Mouse (Mus musculus): Measurements from ENCODE around the gene Atp6v0c. TPM values are rescaled to one million over a fixed set of nuclear protein-coding genes. Genes with fewer than 3 reads are reported as not detected.
"Not testable (repeated sequence)": the region's sequence is repeated elsewhere in the genome, so short reads cannot be mapped to it uniquely, and the experiment has no call there.

The Atp6v0c gene
- polyA plus RNA-seq, 1 experiment from 2014 or later, result 499 TPM

DNA sequence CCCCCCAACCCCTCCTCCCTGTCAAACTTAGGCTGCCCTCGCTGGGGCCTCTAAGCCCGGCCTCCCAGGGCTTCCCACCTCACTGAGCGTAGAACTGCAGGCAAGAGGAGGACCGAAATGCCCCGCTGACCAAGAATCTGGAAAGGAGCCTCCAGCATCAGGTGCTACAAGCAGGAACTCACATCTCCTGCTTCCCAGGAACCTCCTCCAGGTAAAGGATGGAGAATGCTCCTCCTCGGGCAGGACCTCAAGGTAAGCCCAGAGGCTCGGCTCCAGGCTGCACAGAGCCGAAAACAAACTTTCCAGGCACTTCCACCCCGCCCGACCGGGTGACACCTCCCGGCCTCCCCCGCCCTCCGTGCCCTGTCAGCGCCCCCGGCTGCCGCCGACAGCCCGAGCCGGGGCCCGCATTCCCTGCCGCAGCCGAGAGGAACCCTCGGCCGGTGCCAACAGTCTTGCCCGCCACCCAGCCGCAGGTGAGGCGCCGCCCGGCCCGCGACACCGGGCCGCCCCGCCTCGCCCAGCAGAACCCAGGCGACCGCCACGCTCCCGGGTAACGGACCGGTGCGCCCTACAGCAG, 28.6 kb downstream of the Atp6v0c start:
- H3K4me2 ChIP-seq, result peak overlapping the region; percentile 84
- no peaks in the 10 kb centered on the region for H3K27me3 ChIP-seq (replicated peaks; ENCODE audit: control insufficient read depth, insufficient read depth, low read length)
- peak overlapping the region; percentile 78 for H3K27ac ChIP-seq (ENCODE audit: low read depth, low read length)
- no peaks in the 10 kb centered on the region for H3K9me3 ChIP-seq (ENCODE audit: control insufficient read depth, low read length)
- ATAC-seq (replicated peaks; ENCODE audit: low FRiP score), result peak; percentile 62
- peak; percentile 67 for DNase-seq (ENCODE audit: low spot score)
- H3K36me3 ChIP-seq (ENCODE audit: control insufficient read depth, insufficient read depth, low read length), result no peaks in the 10 kb centered on the region
- peak overlapping the region; percentile 75 for H3K4me3 ChIP-seq (ENCODE audit: low read depth, low read length)
- WGBS, result under 1% methylated on average over 43 of the region's 43 CpGs
- peaks cover 17% of the 10 kb centered on the region for H3K4me1 ChIP-seq (replicated peaks; ENCODE audit: control insufficient read depth, insufficient read depth, low read length)
- H3K9ac ChIP-seq (ENCODE audit: low read depth, low read length), result peak overlapping the region; percentile 85

DNA sequence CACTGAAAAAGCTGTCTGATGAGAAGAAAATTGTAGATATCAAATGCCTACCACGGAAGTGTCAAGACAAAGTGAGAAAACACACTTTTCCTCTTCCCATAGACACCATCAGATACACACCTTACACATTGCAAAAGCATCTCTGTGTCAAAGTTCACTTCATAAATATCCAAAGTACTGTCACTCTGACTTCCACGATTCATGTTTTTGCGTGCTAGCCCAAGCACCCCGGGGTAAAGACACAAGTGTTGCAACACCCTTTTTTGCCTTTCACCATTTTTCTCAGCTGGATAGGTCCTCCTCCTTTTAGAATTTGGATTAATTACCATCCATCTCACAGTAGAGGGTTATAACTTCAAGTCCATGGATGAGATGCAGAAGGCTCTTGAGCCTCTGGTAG, 29.5 kb downstream of the Atp6v0c start:
- no peaks in the 10 kb centered on the region for H3K9me3 ChIP-seq (ENCODE audit: control insufficient read depth, low read length)
- 87% methylated on average over 4 of the region's 4 CpGs for WGBS
- H3K4me1 ChIP-seq (replicated peaks; ENCODE audit: control insufficient read depth, insufficient read depth, low read length), result peaks cover 17% of the 10 kb centered on the region
- no peaks in the 10 kb centered on the region for H3K27me3 ChIP-seq (replicated peaks; ENCODE audit: control insufficient read depth, insufficient read depth, low read length)
- peak overlapping the region; percentile 85 for H3K9ac ChIP-seq (ENCODE audit: low read depth, low read length)
- DNase-seq (ENCODE audit: low spot score) (no peak), ATAC-seq (replicated peaks; ENCODE audit: low FRiP score) (no peak)
- H3K4me2 ChIP-seq, result peak overlapping the region; percentile 84
- no peak overlapping the region for H3K27ac ChIP-seq (ENCODE audit: low read depth, low read length)
- H3K36me3 ChIP-seq (ENCODE audit: control insufficient read depth, insufficient read depth, low read length), result no peaks in the 10 kb centered on the region
- peak overlapping the region; percentile 75 for H3K4me3 ChIP-seq (ENCODE audit: low read depth, low read length)

DNA sequence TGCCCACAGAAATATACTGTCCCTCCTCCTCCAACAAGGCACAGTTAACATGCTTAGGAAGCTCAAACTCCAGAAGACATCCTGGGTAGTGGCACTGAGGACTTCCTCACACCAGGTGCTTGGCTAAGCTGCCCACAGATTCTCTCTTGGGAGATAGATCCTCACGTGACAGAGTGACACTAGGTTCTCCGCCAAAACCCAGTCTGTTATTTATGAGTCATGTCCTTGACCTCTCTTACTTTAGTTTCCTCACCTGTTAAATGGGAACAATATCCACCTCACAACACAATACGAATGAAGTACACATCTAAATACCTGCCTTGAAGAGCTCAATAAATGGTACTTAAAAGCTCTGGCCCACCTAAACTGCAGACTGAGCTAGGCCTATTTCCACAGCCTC, 30.2 kb downstream of the Atp6v0c start:
- Histone ChIP-seq H3K4me1 (replicated peaks; ENCODE audit: control insufficient read depth, insufficient read depth, low read length) (peaks cover 22% of the 10 kb centered on the region), H3K4me2 (peak overlapping the region; percentile 84; the same call in 1 of the 2 replicates), H3K27me3 (replicated peaks; ENCODE audit: control insufficient read depth, insufficient read depth, low read length) (no peaks in the 10 kb centered on the region), H3K9ac (ENCODE audit: low read depth, low read length) (no peak overlapping the region), H3K27ac (ENCODE audit: low read depth, low read length) (no peak overlapping the region), H3K4me3 (ENCODE audit: low read depth, low read length) (no peak overlapping the region), H3K36me3 (ENCODE audit: control insufficient read depth, insufficient read depth, low read length) (no peaks in the 10 kb centered on the region), H3K9me3 (ENCODE audit: control insufficient read depth, low read length) (no peaks in the 10 kb centered on the region)
- DNase-seq (ENCODE audit: low spot score) (no peak), ATAC-seq (replicated peaks; ENCODE audit: low FRiP score) (no peak)
- WGBS, result 80% methylated on average over 3 of the region's 3 CpGs

DNA sequence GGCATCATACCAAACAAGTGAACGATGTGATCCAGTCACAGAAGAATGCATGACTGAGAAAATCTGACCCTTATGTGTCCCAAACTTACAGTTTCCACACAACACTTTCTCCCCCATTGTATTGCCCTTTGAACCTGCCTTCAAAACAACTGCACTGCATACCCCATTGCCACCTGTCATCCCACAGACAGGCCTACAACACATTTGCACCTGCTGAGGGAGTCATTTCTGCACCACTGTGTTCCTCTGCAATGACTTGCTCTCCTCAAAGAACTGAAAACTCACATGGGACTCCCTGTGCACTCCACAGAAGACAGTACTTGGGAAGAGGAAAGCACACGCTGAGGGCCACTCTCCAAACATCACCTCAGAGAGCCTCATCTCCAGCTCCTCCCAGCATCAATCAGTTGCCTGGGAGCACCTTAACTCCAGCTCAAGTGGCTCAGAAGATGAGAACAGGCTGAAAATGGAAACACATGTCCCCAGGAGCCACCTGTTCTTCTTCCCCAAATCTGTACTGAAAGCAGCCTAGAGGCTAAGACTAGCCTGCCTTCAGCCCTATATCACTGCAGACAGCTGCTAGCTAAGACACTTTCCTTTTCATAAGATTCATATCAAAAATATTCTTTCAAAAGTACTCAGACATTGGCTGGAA, 32.1 kb downstream of the Atp6v0c start:
- H3K4me1 ChIP-seq (replicated peaks; ENCODE audit: control insufficient read depth, insufficient read depth, low read length), result peaks cover 25% of the 10 kb centered on the region
- no peaks in the 10 kb centered on the region for H3K36me3 ChIP-seq (ENCODE audit: control insufficient read depth, insufficient read depth, low read length)
- H3K27me3 ChIP-seq (replicated peaks; ENCODE audit: control insufficient read depth, insufficient read depth, low read length), result no peaks in the 10 kb centered on the region
- no peak overlapping the region for H3K9ac ChIP-seq (ENCODE audit: low read depth, low read length)
- DNase-seq (ENCODE audit: low spot score) (no peak), ATAC-seq (replicated peaks; ENCODE audit: low FRiP score) (no peak)
- H3K9me3 ChIP-seq (ENCODE audit: control insufficient read depth, low read length), result no peaks in the 10 kb centered on the region
- no peak overlapping the region for H3K4me3 ChIP-seq (ENCODE audit: low read depth, low read length)
- no peak overlapping the region for H3K27ac ChIP-seq (ENCODE audit: low read depth, low read length)
- 86% methylated on average over 2 of the region's 2 CpGs for WGBS
- no peak overlapping the region for H3K4me2 ChIP-seq

DNA sequence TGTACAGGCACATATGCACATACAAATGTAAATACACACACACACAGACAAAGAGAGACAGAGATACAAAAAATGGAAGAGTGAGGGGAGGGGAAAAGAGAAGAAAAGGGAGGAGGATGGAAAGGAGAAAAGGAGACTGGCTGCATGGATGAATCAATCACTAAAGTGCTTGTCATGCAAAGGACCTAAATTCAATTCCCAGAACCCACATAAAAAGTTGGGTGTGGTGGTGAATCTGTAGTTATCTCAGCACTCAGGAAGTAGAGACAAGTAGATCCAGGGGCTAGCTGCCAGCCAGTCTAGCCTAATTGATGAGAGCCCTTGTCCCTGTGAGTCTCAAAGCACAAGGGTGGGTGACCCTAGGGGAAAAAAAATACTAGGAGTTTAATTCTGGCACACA, 35.4 kb downstream of the Atp6v0c start:
- H3K9ac ChIP-seq (ENCODE audit: low read depth, low read length), result no peak overlapping the region

DNA sequence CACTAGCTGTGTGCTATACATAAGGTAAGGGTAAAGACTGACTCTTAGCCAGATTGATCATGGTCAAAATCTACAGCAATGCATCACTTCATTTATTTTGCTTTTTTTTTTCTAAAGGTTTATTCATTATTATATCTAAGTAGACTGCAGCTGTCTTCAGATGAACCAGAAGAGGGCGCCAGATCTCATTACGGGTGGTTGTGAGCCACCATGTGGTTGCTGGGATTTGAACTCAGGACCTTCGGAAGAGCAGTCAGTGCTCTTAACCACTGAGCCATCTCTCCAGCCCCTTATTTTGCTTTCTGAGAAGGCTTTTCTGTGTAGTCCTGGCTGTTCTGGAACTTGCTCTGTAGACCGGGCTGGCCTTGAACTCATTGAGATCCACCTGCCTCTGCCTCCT, 36.6 kb downstream of the Atp6v0c start:
- not testable (repeated sequence) for H3K4me1 ChIP-seq (replicated peaks; ENCODE audit: control insufficient read depth, insufficient read depth, low read length); H3K4me2 ChIP-seq; ATAC-seq (replicated peaks; ENCODE audit: low FRiP score); H3K9me3 ChIP-seq (ENCODE audit: control insufficient read depth, low read length); DNase-seq (ENCODE audit: low spot score); H3K9ac ChIP-seq (ENCODE audit: low read depth, low read length); H3K27me3 ChIP-seq (replicated peaks; ENCODE audit: control insufficient read depth, insufficient read depth, low read length); H3K27ac ChIP-seq (ENCODE audit: low read depth, low read length); H3K4me3 ChIP-seq (ENCODE audit: low read depth, low read length); H3K36me3 ChIP-seq (ENCODE audit: control insufficient read depth, insufficient read depth, low read length)
- WGBS, result 83% methylated on average over 4 of the region's 4 CpGs

More for the DNA sequence above, 35.4 kb downstream of the Atp6v0c start:
- DNase-seq (ENCODE audit: low spot score) (no peak), ATAC-seq (replicated peaks; ENCODE audit: low FRiP score) (no peak)
- Histone ChIP-seq H3K9me3 (ENCODE audit: control insufficient read depth, low read length) (no peaks in the 10 kb centered on the region), H3K4me2 (no peak overlapping the region), H3K27me3 (replicated peaks; ENCODE audit: control insufficient read depth, insufficient read depth, low read length) (no peaks in the 10 kb centered on the region), H3K4me1 (replicated peaks; ENCODE audit: control insufficient read depth, insufficient read depth, low read length) (peaks cover 8% of the 10 kb centered on the region), H3K27ac (ENCODE audit: low read depth, low read length) (no peak overlapping the region), H3K36me3 (ENCODE audit: control insufficient read depth, insufficient read depth, low read length) (no peaks in the 10 kb centered on the region), H3K4me3 (ENCODE audit: low read depth, low read length) (no peak overlapping the region)

DNA sequence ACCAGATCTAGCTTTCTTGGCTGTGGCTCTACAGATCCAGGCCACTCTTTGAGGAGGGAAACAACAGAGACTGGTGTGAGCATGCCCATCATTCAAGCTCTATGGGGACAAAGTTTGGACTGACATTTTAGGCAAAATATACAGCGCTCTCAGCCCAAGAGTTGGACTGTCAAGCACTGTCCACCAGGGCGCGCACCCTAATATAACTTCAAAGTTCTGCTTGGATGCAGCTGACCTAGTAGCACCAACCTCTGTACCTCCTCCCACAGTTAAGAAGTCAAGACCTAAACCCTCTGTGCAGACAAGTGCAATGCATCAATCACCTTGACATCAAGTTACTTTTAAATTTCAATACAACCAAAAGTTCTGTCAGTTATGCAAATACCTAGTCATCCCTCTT, 37.9 kb downstream of the Atp6v0c start:
- H3K27ac ChIP-seq (ENCODE audit: low read depth, low read length), result no peak overlapping the region
- no peaks in the 10 kb centered on the region for H3K9me3 ChIP-seq (ENCODE audit: control insufficient read depth, low read length)
- H3K4me2 ChIP-seq, result no peak overlapping the region
- DNase-seq (ENCODE audit: low spot score), result no peak
- H3K36me3 ChIP-seq (ENCODE audit: control insufficient read depth, insufficient read depth, low read length), result no peaks in the 10 kb centered on the region
- no peaks in the 10 kb centered on the region for H3K27me3 ChIP-seq (replicated peaks; ENCODE audit: control insufficient read depth, insufficient read depth, low read length)
- H3K4me1 ChIP-seq (replicated peaks; ENCODE audit: control insufficient read depth, insufficient read depth, low read length), result peaks cover 8% of the 10 kb centered on the region
- no peak; the same call in 1 of the 2 replicates for ATAC-seq (replicated peaks; ENCODE audit: low FRiP score)
- 80% methylated on average over 3 of the region's 3 CpGs for WGBS
- H3K4me3 ChIP-seq (ENCODE audit: low read depth, low read length), result no peak overlapping the region
- H3K9ac ChIP-seq (ENCODE audit: low read depth, low read length), result no peak overlapping the region

DNA sequence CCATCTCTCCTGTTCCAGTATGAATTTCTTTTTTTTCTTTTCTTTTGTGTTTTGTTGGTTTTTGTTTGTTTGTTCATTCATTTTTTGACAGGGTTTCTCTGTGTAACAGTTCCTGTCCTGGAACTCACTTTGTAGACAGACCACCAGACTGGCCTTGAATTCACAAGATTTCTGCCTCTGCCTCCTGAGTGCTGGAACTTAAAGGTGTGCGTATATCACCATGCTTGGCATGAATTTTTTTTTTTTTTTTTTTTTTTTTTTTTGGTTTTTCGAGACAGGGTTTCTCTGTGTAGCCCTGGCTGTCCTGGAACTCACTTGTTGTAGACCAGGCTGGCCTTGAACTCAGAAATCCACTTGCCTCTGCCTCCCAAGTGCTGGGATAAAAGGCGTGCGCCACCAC, 40.3 kb downstream of the Atp6v0c start:
- not testable (repeated sequence) for H3K9me3 ChIP-seq (ENCODE audit: control insufficient read depth, low read length); H3K36me3 ChIP-seq (ENCODE audit: control insufficient read depth, insufficient read depth, low read length); H3K27me3 ChIP-seq (replicated peaks; ENCODE audit: control insufficient read depth, insufficient read depth, low read length); H3K27ac ChIP-seq (ENCODE audit: low read depth, low read length); DNase-seq (ENCODE audit: low spot score); ATAC-seq (replicated peaks; ENCODE audit: low FRiP score); H3K4me3 ChIP-seq (ENCODE audit: low read depth, low read length); H3K4me2 ChIP-seq; H3K9ac ChIP-seq (ENCODE audit: low read depth, low read length); H3K4me1 ChIP-seq (replicated peaks; ENCODE audit: control insufficient read depth, insufficient read depth, low read length)
- 86% methylated on average over 4 of the region's 4 CpGs for WGBS

DNA sequence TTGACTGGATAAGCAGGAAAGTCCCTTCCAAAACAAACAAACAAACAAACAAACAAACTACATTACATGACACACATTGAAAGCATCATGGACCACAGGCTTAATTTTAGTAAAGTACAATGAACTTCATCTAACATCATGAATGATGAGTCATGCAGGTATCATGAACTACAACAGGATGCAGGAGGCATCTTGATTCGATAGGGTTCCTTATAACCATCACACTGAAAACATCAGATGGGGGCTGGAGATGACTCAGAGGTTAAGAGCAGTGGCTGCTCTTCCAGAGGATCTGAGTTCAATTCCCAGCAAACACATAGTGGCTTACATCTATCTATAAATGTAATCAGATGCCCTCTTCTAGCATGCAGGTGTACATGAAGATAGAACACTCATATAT, 41.9 kb downstream of the Atp6v0c start:
- Histone ChIP-seq H3K9ac (ENCODE audit: low read depth, low read length) (no peak overlapping the region), H3K36me3 (ENCODE audit: control insufficient read depth, insufficient read depth, low read length) (no peaks in the 10 kb centered on the region), H3K4me2 (no peak overlapping the region), H3K27ac (ENCODE audit: low read depth, low read length) (no peak overlapping the region), H3K27me3 (replicated peaks; ENCODE audit: control insufficient read depth, insufficient read depth, low read length) (no peaks in the 10 kb centered on the region), H3K4me1 (replicated peaks; ENCODE audit: control insufficient read depth, insufficient read depth, low read length) (no peaks in the 10 kb centered on the region), H3K9me3 (ENCODE audit: control insufficient read depth, low read length) (no peaks in the 10 kb centered on the region), H3K4me3 (ENCODE audit: low read depth, low read length) (no peak overlapping the region)
- DNase-seq (ENCODE audit: low spot score), result no peak
- 71% methylated on average over 1 of the region's 1 CpGs for WGBS
- ATAC-seq (replicated peaks; ENCODE audit: low FRiP score), result no peak

All from liver, embryonic 11.5 days (tissue).